Mouse (Mus musculus): ENCODE results near the gene Gm17268. TPM values are rescaled to one million over a fixed set of nuclear protein-coding genes. Genes with fewer than 3 reads are reported as not detected.

The Gm17268 gene
- total RNA-seq (2021) = not detected
- long read RNA-seq = 0 reads

DNA sequence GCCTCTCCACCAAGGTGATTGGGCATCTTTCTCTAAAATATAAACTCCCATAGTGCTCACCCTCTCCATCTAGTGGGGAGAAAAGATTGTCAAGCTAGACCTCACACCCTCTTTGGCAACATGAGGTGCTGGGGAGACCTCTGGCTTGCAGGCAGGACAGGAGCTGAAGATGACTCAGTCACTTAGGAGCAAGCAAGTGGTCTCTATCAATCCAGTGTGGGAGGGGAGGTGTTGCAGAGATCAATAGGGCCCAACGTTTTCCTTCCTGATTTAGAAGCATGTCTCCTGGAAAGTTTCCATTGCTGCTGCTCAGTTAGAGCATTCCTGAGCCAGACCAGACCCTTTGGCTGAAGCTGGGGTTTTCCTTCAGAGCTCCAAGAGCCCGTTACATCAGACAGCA is at the start of gene Gm17268:
Gene Gm17268 (minus strand): TSS at position 28 of the 400 bp plus-strand sequence.
- no peak for DNase-seq (ENCODE audit: low spot score in 2 of 2)

GRCm38 (mm10) chr11:82084360-82084759 is 46.0 kb upstream of the Gm17268 start:
- DNase-seq (ENCODE audit: low spot score in 2 of 2) = no peak

DNA sequence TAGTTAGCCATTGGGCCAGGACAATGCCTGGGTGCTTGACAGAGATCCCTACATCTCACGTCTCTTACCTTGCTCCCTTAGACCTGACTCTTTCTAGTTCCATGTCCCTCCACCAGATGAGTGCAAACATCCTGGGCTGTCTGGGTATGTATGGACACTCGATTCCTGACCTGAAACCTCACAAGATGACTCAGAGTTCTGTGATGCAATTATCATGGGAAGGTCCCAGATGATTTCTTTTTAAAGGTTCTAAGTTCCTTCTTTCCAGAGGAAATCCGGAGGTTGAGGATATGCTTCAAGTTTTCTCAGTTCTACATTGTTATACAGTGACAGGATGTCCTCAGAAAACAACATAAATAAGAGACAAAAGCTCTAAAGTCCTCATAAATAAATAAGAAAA is 42.5 kb upstream of the Gm17268 start:
- DNase-seq (ENCODE audit: low spot score in 2 of 2) = no peak

GRCm38 (mm10) chr11:82078136-82078730 is 39.9 kb upstream of the Gm17268 start:
- DNase-seq (ENCODE audit: low spot score in 2 of 2) = no peak

- no peak for DNase-seq (ENCODE audit: low spot score in 2 of 2)
Measured at GRCm38 (mm10) chr11:82077031-82077430, 38.7 kb upstream of the Gm17268 start.

- no peak for DNase-seq (ENCODE audit: low spot score in 2 of 2)
Measured at GRCm38 (mm10) chr11:82073686-82074085, 35.3 kb upstream of the Gm17268 start.

- DNase-seq (ENCODE audit: low spot score in 2 of 2) = no peak
Measured at GRCm38 (mm10) chr11:82072984-82073383, 34.6 kb upstream of the Gm17268 start.

DNA sequence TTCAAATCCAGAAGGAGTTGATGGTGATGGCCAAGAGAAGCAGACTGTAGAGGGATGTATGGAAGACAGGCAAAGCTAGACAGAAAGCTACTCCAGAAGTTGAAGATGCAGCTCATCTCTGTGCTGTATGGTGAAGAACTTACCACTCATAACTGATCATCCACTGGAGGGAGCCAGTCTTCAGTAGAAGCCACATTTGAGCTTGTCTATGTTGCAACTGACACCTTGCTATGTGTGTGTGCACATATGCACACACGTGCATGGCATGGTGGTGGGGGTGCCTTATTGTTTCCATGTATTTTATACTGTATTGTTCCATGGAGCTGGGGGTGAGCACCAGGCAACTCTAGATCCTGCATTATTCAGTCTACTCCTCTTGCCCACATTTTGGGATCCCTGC is 34.0 kb upstream of the Gm17268 start:
- no peak for DNase-seq (ENCODE audit: low spot score in 2 of 2)

DNA sequence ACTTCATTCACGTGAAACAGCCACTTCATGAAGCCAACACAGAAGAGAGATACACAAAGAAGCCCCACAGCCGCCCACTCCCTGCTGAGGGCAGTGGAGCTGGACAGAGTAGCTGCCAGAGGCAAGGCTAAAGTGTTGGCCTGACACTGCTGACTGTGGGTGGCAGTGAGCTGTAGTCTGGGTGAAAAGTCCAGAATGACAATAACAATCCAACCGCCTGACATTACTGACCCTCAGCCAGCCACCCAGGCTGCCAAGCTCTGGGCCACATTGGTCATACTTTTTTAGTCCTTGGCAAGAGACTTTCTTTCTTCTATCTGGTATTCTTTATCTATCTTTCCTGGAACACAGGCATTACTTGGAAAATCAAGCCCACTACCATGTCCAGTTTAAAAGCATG is 32.7 kb upstream of the Gm17268 start:
- no peak for DNase-seq (ENCODE audit: low spot score in 2 of 2)

DNA sequence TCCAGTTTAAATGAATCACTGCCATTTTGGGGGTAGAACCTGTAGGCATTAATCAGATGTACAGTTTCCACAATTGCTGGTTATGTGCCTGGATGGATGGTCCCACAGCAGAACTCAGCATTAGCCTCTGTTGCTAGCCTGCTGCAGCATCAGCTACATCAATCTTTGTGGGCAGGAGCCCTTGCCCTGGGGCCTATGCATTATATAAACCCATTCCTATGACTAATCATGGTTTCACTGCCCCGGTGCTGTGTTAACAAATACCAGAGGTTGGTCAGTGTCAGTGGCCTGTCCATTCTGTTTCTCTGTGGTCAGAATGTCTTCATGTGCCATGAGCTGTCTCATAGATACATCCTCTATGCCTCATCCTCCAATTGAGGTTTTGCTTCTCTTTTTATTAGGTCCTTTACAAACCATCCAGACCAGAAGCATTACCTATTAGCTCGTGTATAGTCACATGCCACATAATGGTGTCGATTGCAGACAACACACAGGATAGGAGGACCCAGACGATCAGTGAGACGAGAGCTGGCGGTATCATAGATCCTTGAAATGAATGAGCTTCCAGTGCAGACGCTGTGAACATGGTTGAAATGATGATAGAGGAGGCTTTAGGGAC is 28.7 kb upstream of the Gm17268 start:
- no peak for DNase-seq (ENCODE audit: low spot score in 2 of 2)

- no peak for DNase-seq (ENCODE audit: low spot score in 2 of 2)
Measured at GRCm38 (mm10) chr11:82063454-82063853, 25.1 kb upstream of the Gm17268 start.

DNA sequence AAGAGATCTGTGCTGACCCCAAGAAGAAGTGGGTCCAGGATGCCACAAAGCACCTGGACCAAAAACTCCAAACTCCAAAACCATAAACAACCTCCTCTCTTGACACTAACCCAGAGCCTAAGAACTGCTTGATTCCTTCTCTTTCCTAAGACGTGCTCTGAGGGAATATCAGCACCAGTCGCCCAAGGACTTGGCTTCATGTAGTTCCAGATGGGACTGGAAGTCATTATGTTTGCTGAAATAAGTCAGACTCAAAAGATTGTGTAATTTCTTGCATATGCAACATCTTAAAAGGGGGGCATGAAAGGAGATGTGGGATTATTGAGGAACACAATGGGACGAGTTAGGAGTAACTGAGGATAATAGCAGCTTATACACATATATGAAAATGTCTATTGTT is 23.9 kb upstream of the Gm17268 start:
- no peak for DNase-seq (ENCODE audit: low spot score in 2 of 2)

GRCm38 (mm10) chr11:82057646-82058045 is 19.3 kb upstream of the Gm17268 start, which contains the start of gene Ccl11:
Gene Ccl11, plus strand, starts transcription at chr11:82057823.
- no peak for DNase-seq (ENCODE audit: low spot score in 2 of 2)

DNA sequence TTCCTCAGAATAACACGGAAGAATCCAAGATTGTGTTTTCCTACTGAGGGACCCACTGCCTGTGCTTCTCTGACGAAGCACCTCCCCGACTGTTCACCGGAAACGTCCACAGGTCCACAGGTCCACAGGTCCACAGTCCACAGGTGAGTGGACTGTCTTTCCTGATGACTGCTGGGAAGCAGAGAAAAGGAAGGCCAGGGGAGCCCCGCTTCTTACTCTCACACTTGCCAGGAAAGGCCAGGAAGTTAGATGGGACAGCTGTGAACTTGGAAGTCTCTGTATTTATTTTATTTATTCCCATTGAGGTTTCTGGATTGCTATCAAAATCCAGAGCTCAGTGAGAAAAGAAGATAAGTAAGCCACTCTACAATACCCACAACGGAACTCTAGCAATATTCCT is 15.5 kb upstream of the Gm17268 start:
- no peak for DNase-seq (ENCODE audit: low spot score in 2 of 2)

DNA sequence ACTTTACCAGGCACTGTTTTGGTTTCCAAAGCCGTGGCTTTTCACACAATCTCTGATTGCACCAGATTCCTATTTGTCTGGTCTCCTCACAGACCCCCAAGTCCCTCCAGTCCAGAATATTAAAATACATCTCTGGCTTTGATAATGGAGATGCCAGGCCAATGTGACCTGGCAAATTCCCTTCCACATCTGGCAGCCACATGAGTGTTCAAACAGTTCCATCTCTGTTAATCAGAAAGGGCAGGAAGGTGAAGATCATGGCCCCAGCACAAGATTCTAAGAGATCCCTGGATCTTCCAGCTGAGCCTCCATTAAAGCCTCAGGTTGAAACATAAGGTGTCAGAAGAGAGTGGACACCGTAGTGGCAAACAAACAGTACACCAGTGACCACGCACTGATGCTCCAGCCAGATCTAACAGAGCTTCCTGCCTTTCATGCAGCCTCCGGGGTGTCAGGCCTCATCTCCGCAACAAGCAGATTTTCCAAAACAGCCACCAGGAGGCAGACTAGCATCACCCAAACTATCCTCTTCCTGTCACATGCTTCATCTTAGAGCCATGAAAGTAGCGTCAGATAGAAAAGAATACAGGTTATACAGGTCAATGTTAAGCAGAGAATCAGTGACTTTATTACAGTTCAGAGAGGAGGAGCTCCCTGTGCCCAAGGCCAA is 9.5 kb upstream of the Gm17268 start:
- DNase-seq (ENCODE audit: low spot score in 2 of 2) = peak; percentile 53 to 57

DNA sequence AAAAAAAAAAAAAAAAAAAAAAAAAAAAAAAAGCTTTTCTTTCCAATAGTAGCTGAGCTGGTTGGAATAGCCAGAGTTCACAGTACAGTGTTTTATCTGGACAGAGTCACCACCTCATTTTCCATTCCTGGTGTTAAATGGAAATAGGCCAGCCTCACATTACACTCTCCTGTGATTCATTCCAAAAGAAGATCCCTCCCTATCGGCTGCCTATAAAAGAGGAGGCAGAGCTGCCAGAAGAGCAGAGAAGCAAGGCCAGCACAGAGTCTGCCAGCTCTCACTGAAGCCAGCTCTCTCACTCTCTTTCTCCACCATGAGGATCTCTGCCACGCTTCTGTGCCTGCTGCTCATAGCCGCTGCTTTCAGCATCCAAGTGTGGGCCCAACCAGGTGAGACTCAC is 7.1 kb upstream of the Gm17268 start, which contains the start of gene Ccl7:
Gene Ccl7 (plus strand): TSS at position 242 of the 400 bp plus-strand sequence.
- DNase-seq (ENCODE audit: low spot score in 2 of 2) = peak; percentile 13 to 32

DNA sequence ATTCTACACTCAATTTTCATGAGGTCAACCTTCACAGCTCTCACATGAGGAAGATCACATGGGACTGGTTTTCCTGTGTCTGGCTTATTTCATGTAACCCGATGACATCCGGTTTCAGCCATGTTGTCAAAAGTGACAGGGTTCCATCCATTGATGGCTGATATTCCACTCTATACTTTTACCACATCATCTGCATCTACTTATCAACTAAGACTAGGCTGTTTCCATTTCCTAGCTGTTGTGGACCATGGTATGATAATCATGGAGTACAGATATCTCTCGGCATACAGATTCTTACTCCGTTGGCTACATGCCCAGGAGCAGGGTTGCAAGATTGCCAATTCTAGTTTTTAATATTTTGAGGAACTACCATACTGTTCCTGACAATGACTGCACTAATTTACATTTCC is 3.3 kb upstream of the Gm17268 start:
- no peak for DNase-seq (ENCODE audit: low spot score in 2 of 2)

GRCm38 (mm10) chr11:82039132-82039660 is 834 bp upstream of the Gm17268 start:
- no peak for DNase-seq (ENCODE audit: low spot score in 2 of 2)

GRCm38 (mm10) chr11:82035857-82036256 is 2.5 kb downstream of the Gm17268 start:
- no peak for DNase-seq (ENCODE audit: low spot score in 2 of 2)

GRCm38 (mm10) chr11:82035356-82035755 is 3.0 kb downstream of the Gm17268 start, which contains the start of gene Ccl2:
Gene Ccl2, plus strand, starts transcription at chr11:82035571.
- peak; percentile 62 to 69 for DNase-seq (ENCODE audit: low spot score in 2 of 2)

GRCm38 (mm10) chr11:82034446-82034845 is 3.9 kb downstream of the Gm17268 start:
- DNase-seq (ENCODE audit: low spot score in 2 of 2) = no peak

DNA sequence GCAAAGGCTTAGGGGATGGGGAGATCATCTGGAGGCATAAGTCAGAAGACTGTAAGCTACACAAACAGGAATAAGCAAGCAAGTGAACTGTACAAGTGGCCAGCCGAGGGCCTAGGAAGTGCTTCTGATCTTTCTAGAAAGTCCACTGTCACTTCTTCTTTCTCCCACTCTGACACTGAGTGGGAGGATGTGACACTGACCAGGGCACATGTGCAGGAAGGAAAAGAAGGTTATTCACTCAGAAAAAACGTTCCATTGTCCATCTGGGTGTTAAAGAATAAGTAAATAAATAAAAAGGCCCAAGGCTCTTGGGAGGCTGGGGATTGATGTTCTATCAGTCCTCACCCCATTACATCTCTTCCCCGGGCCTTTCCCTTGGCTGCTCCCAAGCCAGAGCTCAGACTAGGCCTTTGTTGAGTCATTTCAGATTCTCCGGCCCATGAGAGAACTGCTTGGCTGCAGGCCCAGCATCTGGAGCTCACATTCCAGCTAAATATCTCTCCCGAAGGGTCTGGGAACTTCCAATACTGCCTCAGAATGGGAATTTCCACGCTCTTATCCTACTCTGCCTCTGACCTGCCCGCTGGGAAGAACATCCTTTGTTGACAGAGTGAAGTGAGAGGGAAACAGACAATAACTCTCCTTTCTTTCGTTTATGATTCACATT is 5.6 kb downstream of the Gm17268 start:
- DNase-seq (ENCODE audit: low spot score in 2 of 2) = no peak

Data from layer of hippocampus, postnatal 10 days (tissue).